Mouse (Mus musculus) heart, embryonic 14.5 days (tissue): ENCODE data around the gene Otud5. TPM values are rescaled to one million over a fixed set of nuclear protein-coding genes. Genes with fewer than 3 reads are reported as not detected.
"Not testable (repeated sequence)": the region's sequence is repeated elsewhere in the genome, so short reads cannot be mapped to it uniquely, and the experiment has no call there.

Experiments used
- ATAC-seq: fragments of 200-750 bp; cut with Nextera tagmentation; 2 replicates; pipeline ENCODE4 v1.8.0; 2017; ENCODE audit warnings: low read depth, moderate TSS enrichment; ENCODE audit not compliant: insufficient number of reproducible peaks, insufficient read depth, low FRiP score
- H3K27ac ChIP-seq, 2 experiments: fragments of 200-500 bp in 1 of 2; fragments of 300-500 bp in 1 of 2; sonication (generic) in 1 of 2; replicated peaks in 1 of 2; 2 replicates each; pipeline ENCODE4 v1.5.1; 2012 to 2014; ENCODE audit warnings: low read depth in 2 of 2, low read length in 2 of 2, control low read depth in 1 of 2, mild to moderate bottlenecking in 1 of 2, mixed read lengths in 1 of 2; ENCODE audit not compliant: control insufficient read depth in 1 of 2, insufficient read depth in 1 of 2
- H3K27me3 ChIP-seq: fragments of 300-500 bp; sonication (generic); 2 replicates; pipeline ENCODE4 v1.6.1; 2014; ENCODE audit warnings: mild to moderate bottlenecking, low read length, control low read depth; ENCODE audit not compliant: control insufficient read depth, insufficient read depth
- H3K36me3 ChIP-seq: fragments of 300-500 bp; sonication (generic); 2 replicates; pipeline ENCODE4 v1.6.1; 2014; ENCODE audit warnings: mild to moderate bottlenecking, control low read depth, low read length, mixed read lengths; ENCODE audit not compliant: control insufficient read depth, insufficient read depth
- H3K4me1 ChIP-seq, 2 experiments: fragments of 200-500 bp in 1 of 2; fragments of 300-500 bp in 1 of 2; sonication (generic) in 1 of 2; 2 replicates each; pipeline ENCODE4 v1.6.1; 2012 to 2014; ENCODE audit warnings: low read length in 2 of 2, control low read depth in 1 of 2, mixed read lengths in 1 of 2; ENCODE audit not compliant: control insufficient read depth in 2 of 2, insufficient read depth in 2 of 2
- H3K4me2 ChIP-seq: fragments of 300-500 bp; sonication (generic); 2 replicates; pipeline ENCODE4 v1.6.1; 2014; ENCODE audit warnings: mild to moderate bottlenecking, low read length
- H3K4me3 ChIP-seq, 2 experiments: fragments of 200-500 bp in 1 of 2; fragments of 300-500 bp in 1 of 2; sonication (generic) in 1 of 2; 2 replicates each; pipeline ENCODE4 v1.5.1; 2012 to 2014; ENCODE audit warnings: low read length in 2 of 2, mild to moderate bottlenecking in 2 of 2, control low read depth in 1 of 2, low read depth in 1 of 2, moderate library complexity in 1 of 2; ENCODE audit not compliant: control insufficient read depth in 1 of 2, insufficient read depth in 1 of 2
- H3K9ac ChIP-seq: fragments of 300-500 bp; sonication (generic); 2 replicates; pipeline ENCODE4 v1.6.1; 2014; ENCODE audit warnings: mild to moderate bottlenecking, low read length
- H3K9me3 ChIP-seq: fragments of 300-500 bp; sonication (generic); 2 replicates; pipeline ENCODE4 v1.6.1; 2016; ENCODE audit warnings: low read length, control low read depth; ENCODE audit not compliant: control insufficient read depth
- WGBS: fragments of 180-500 bp; shearing (Covaris S2); extraction: QIAGEN DNeasy Blood & Tissue Kit; methylation state at CpG from one replicate; pipeline ENCODE4 v1.1.7; 2014; 5-methylcytosine and 5-hydroxymethylcytosine counted together
- microRNA counts: library from miRNA; unstranded; fragments of <30 nt; microRNA quantifications from one replicate; lab custom pipeline; 2016
- microRNA-seq: library from miRNA; unstranded; fragments of <30 nt; microRNA quantifications from one replicate; pipeline ENCODE4, GENCODE M21; 2016
- polyA plus RNA-seq: library from polyadenylated mRNA; unstranded; fragments of >200 nt; fragmentation: Nextera tagmentation; extraction: Ambion mirVana; gene quantifications from 2 replicates; pipeline ENCODE4 v1.2.1, GENCODE M21; 2014

Gene Otud5
- polyA plus RNA-seq, 1 experiment from 2014 or later, result 19.9 TPM

- 23% methylated on average over 3 of the region's 3 CpGs for WGBS
- not testable (repeated sequence) for H3K4me1 ChIP-seq, ATAC-seq
Measured at GRCm38 (mm10) chrX:7915669-7916068, 74.5 kb downstream of the Otud5 start.

GRCm38 (mm10) chrX:7917960-7918359, 76.8 kb downstream of the Otud5 start:
- not testable (repeated sequence) for H3K4me3 ChIP-seq, H3K4me1 ChIP-seq, H3K4me2 ChIP-seq, H3K27ac ChIP-seq, H3K36me3 ChIP-seq, H3K9ac ChIP-seq, H3K9me3 ChIP-seq, ATAC-seq
- WGBS, result 63% methylated on average over 6 of the region's 6 CpGs
- peaks cover 42% of the 10 kb centered on the region for H3K27me3 ChIP-seq

More at GRCm38 (mm10) chrX:7915669-7916068, 74.5 kb downstream of the Otud5 start:
- not testable (repeated sequence) for H3K4me3 ChIP-seq, H3K9ac ChIP-seq, H3K27ac ChIP-seq, H3K4me2 ChIP-seq, H3K9me3 ChIP-seq, H3K36me3 ChIP-seq
- peaks cover 19% of the 10 kb centered on the region for H3K27me3 ChIP-seq

- no peak for ATAC-seq
- H3K4me3 ChIP-seq, result 0 out of 4 replicates have a peak within 1 kb of the TSS, but pooled peaks of 1 of the 2 experiments have one; percentile 6
- WGBS, result 13% methylated on average over 36 of the region's 40 CpGs
Measured at GRCm38 (mm10) chrX:7919601-7920383, 78.6 kb downstream of the Otud5 start, which contains the start of gene Pcsk1n. TSS of gene Pcsk1n (plus strand) at chrX:7919822.

GRCm38 (mm10) chrX:7922032-7922431, 80.9 kb downstream of the Otud5 start:
- H3K4me2 ChIP-seq, result peak overlapping the region; percentile 59
- H3K36me3 ChIP-seq, result no peaks in the 10 kb centered on the region
- H3K27me3 ChIP-seq, result peaks cover 79% of the 10 kb centered on the region
- H3K9ac ChIP-seq, result no peak overlapping the region
- H3K4me3 ChIP-seq, result peak overlapping the region; percentile 28 to 31
- H3K9me3 ChIP-seq, result no peaks in the 10 kb centered on the region
- WGBS, result 17% methylated on average over 41 of the region's 48 CpGs
- no peak for ATAC-seq
- no peaks in the 10 kb centered on the region for H3K4me1 ChIP-seq
- H3K27ac ChIP-seq, result no peak overlapping the region

More at GRCm38 (mm10) chrX:7919601-7920383, 78.6 kb downstream of the Otud5 start, which contains the start of gene Pcsk1n:
- Histone ChIP-seq H3K36me3 (no peaks in the 10 kb centered on the region), H3K27ac (no peak within 1 kb of the TSS), H3K9ac (no peak within 1 kb of the TSS), H3K27me3 (peaks cover 59% of the 10 kb centered on the region), H3K4me2 (peak within 1 kb of the TSS; percentile 38), H3K9me3 (no peaks in the 10 kb centered on the region), H3K4me1 (no peaks in the 10 kb centered on the region)

MicroRNAs within 50 kb of the gene (microRNA counts, 519-probe panel; counts per million panel counts)
- 322 counts per million, percentile 70 among the panel's probes with 10 or more counts for microRNA mmu-miR-1198 (lab: Ali Mortazavi, UCI)

Small RNA genes lying within 50 kb of the gene (microRNA-seq; reads per million reads assigned to microRNA genes)
- gene Mir1198, result 31.0 reads per million, percentile 36 among the genes with 10 or more reads in this experiment

Other genes with a start within 250 kb of the Otud5 start
- gene Ccdc22, start 235.8 kb upstream of the Otud5 start, polyA plus RNA-seq, result 16.1 and 17.4 TPM in 2 replicates
- gene Cacna1f, start 234.3 kb upstream of the Otud5 start, polyA plus RNA-seq, result not detected in 2 replicates
- gene Syp, start 202.9 kb upstream of the Otud5 start, polyA plus RNA-seq, result 0.24 and 2.0 TPM in 2 replicates
- 6.2 and 7.8 TPM in 2 replicates for gene Prickle3, start 184.1 kb upstream of the Otud5 start, polyA plus RNA-seq
- gene Plp2, start 170.0 kb upstream of the Otud5 start, polyA plus RNA-seq, result 194 and 196 TPM in 2 replicates
- 0.54 and 0.74 TPM in 2 replicates for gene Magix, start 160.1 kb upstream of the Otud5 start, polyA plus RNA-seq
- 33.5 TPM in 2 replicates for gene Gpkow, start 144.2 kb upstream of the Otud5 start, polyA plus RNA-seq
- 18.5 and 24.0 TPM in 2 replicates for gene Wdr45, start 127.0 kb upstream of the Otud5 start, polyA plus RNA-seq
- not detected in 2 replicates for gene Gm45208, start 119.1 kb upstream of the Otud5 start, polyA plus RNA-seq
- gene Praf2, start 112.9 kb upstream of the Otud5 start, polyA plus RNA-seq, result 36.3 and 40.8 TPM in 2 replicates
- 4.7 and 5.9 TPM in 2 replicates for gene Ccdc120, start 90.5 kb upstream of the Otud5 start, polyA plus RNA-seq
- 13.1 and 14.5 TPM in 2 replicates for gene Tfe3, start 78.8 kb upstream of the Otud5 start, polyA plus RNA-seq
- 25.0 and 26.6 TPM in 2 replicates for gene Gripap1, start 51.6 kb upstream of the Otud5 start, polyA plus RNA-seq
- gene Kcnd1, start 19.1 kb upstream of the Otud5 start, polyA plus RNA-seq, result 1.8 and 1.9 TPM in 2 replicates
- 3.8 and 4.9 TPM in 2 replicates for gene Pim2, start 36.9 kb downstream of the Otud5 start, polyA plus RNA-seq
- gene Slc35a2, start 42.7 kb downstream of the Otud5 start, polyA plus RNA-seq, result 15.2 and 18.3 TPM in 2 replicates
- gene Pqbp1, start 57.9 kb downstream of the Otud5 start, polyA plus RNA-seq, result 61.9 and 65.1 TPM in 2 replicates
- gene Timm17b, start 58.0 kb downstream of the Otud5 start, polyA plus RNA-seq, result 132 and 159 TPM in 2 replicates
- not detected in 2 replicates for gene Gm10491, start 66.5 kb downstream of the Otud5 start, polyA plus RNA-seq
- gene Gm10490, start 68.2 kb downstream of the Otud5 start, polyA plus RNA-seq, result not detected in 2 replicates
- gene Pcsk1n, start 78.5 kb downstream of the Otud5 start, polyA plus RNA-seq, result 0.09 and 0.63 TPM in 2 replicates
- not detected in 2 replicates for gene Eras, start 87.2 kb downstream of the Otud5 start, polyA plus RNA-seq
- gene Hdac6, start 106.5 kb downstream of the Otud5 start, polyA plus RNA-seq, result 25.3 and 26.5 TPM in 2 replicates
- 0.24 and 0.54 TPM in 2 replicates for gene Gata1, start 136.7 kb downstream of the Otud5 start, polyA plus RNA-seq
- not detected in 2 replicates for gene Glod5, start 177.1 kb downstream of the Otud5 start, polyA plus RNA-seq
- 28.4 and 28.9 TPM in 2 replicates for gene Suv39h1, start 233.4 kb downstream of the Otud5 start, polyA plus RNA-seq
- 0.24 and 0.54 TPM in 2 replicates for gene Was, start 249.1 kb downstream of the Otud5 start, polyA plus RNA-seq